Mouse (Mus musculus): Measurements from ENCODE around the gene Slc35d1.

Gene Slc35d1

GRCm38 (mm10) chr4:103214925-103215820 lies at the start of gene Slc35d1:
TSS of gene Slc35d1 (minus strand) at chr4:103215164.
- peak; percentile 77 to 83 for DNase-seq (ENCODE audit: low spot score in 2 of 2)

- no peak for DNase-seq (ENCODE audit: low spot score in 2 of 2)
These were observed 48.9 kb upstream of the Slc35d1 start for GRCm38 (mm10) chr4:103263812-103264396.

- no peak for DNase-seq (ENCODE audit: low spot score in 2 of 2)
These were observed 48.4 kb upstream of the Slc35d1 start for GRCm38 (mm10) chr4:103263378-103263777.

- DNase-seq (ENCODE audit: low spot score in 2 of 2): no peak
These were observed 43.9 kb upstream of the Slc35d1 start for GRCm38 (mm10) chr4:103258817-103259216.

GRCm38 (mm10) chr4:103253846-103254245 lies 38.9 kb upstream of the Slc35d1 start:
- DNase-seq (ENCODE audit: low spot score in 2 of 2): no peak

- DNase-seq (ENCODE audit: low spot score in 2 of 2): no peak
These were observed 34.6 kb upstream of the Slc35d1 start for GRCm38 (mm10) chr4:103249436-103250085.

GRCm38 (mm10) chr4:103247813-103248212 lies 32.8 kb upstream of the Slc35d1 start:
- DNase-seq (ENCODE audit: low spot score in 2 of 2): no peak

GRCm38 (mm10) chr4:103247249-103247648 lies 32.3 kb upstream of the Slc35d1 start:
- DNase-seq (ENCODE audit: low spot score in 2 of 2): no peak

- DNase-seq (ENCODE audit: low spot score in 2 of 2): no peak
These were observed 17.2 kb upstream of the Slc35d1 start for GRCm38 (mm10) chr4:103232156-103232555.

- no peak for DNase-seq (ENCODE audit: low spot score in 2 of 2)
These were observed 7.9 kb upstream of the Slc35d1 start for GRCm38 (mm10) chr4:103222854-103223253.

GRCm38 (mm10) chr4:103221789-103222188 lies 6.8 kb upstream of the Slc35d1 start:
- DNase-seq (ENCODE audit: low spot score in 2 of 2): no peak

- no peak for DNase-seq (ENCODE audit: low spot score in 2 of 2)
These were observed 4.0 kb upstream of the Slc35d1 start for GRCm38 (mm10) chr4:103219011-103219410.

GRCm38 (mm10) chr4:103216046-103216445 lies 1.1 kb upstream of the Slc35d1 start:
- no peak for DNase-seq (ENCODE audit: low spot score in 2 of 2)

GRCm38 (mm10) chr4:103214498-103214924 lies 453 bp downstream of the Slc35d1 start:
- peak; percentile 77 to 78 for DNase-seq (ENCODE audit: low spot score in 2 of 2)

- DNase-seq (ENCODE audit: low spot score in 2 of 2): peak in 1 of 2 experiments; percentile 6
These were observed 986 bp downstream of the Slc35d1 start for GRCm38 (mm10) chr4:103213859-103214497.

- no peak for DNase-seq (ENCODE audit: low spot score in 2 of 2)
These were observed 6.4 kb downstream of the Slc35d1 start for GRCm38 (mm10) chr4:103208553-103208952.

GRCm38 (mm10) chr4:103203646-103204045 lies 11.3 kb downstream of the Slc35d1 start:
- no peak for DNase-seq (ENCODE audit: low spot score in 2 of 2)

- no peak for DNase-seq (ENCODE audit: low spot score in 2 of 2)
These were observed 14.9 kb downstream of the Slc35d1 start for GRCm38 (mm10) chr4:103200046-103200445.

- no peak for DNase-seq (ENCODE audit: low spot score in 2 of 2)
These were observed 15.9 kb downstream of the Slc35d1 start for GRCm38 (mm10) chr4:103199086-103199485.

- DNase-seq (ENCODE audit: low spot score in 2 of 2): no peak
These were observed 17.6 kb downstream of the Slc35d1 start for GRCm38 (mm10) chr4:103197401-103197800.

- no peak for DNase-seq (ENCODE audit: low spot score in 2 of 2)
These were observed 22.5 kb downstream of the Slc35d1 start for GRCm38 (mm10) chr4:103192421-103192820.

All from frontal cortex, postnatal 36 days (tissue).